Mouse (Mus musculus): Measurements from ENCODE around the gene Reln.

Gene Reln

DNA sequence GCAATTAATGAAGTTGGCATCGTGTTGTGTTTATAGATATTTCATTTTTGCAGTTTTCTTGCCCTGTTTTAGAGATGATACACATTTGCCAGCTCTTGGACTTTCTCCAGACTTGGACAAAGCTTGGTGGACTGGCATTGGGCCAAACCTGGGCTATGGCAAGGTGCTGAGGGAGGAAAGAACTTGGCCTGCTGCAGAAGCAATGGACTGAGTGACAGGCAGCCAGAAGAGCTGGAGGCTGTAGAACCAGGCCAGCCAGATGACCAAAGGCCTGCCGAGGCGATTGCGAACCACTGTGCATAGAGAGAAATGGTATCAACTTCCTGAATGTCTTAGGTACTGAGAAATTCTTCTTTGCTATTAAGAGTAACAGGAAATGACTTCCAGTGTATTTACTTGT, 318.8 kb downstream of the Reln start:
- no peak for DNase-seq (ENCODE audit: extremely low spot score, low read depth, low spot score)

DNA sequence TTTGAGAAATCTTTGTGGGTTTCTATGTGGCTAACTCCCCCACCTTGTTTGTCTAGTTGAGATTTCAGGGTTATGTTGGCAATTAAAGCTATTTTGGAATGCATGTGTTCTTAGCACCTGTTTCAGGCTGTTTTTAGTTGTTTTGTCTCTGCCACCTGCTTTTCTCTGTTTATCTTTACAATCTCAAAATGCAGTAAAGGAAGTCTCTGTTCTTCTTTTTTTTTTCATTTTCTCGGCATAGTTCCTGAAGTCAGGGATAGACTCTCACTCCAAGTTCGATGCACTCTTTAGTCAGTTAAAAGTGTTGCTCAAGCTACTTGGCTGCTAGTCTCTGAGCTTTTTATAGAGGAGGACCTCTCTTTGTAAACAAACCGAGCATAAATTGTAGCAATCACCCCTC, 320.4 kb downstream of the Reln start:
- DNase-seq (ENCODE audit: extremely low spot score, low read depth, low spot score): no peak

DNA sequence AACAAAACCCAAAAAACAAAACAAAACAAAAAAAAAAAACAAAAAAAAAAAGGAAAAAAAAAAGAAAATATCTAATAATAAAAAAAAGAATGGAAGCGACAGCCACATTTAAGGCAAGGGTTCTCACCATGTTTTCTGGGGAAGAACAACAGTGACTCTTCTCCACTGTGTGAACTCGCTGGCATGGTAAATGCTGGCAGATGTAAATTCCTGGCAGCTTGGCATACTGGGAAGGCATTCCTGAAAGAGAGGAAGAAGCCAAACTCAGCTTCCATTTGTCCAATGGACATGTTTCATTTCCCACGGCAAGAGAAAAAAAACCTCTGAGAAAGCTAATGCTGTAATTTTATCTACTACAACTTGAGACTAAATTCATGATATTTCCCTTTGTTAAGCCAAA, 326.6 kb downstream of the Reln start:
- no peak for DNase-seq (ENCODE audit: extremely low spot score, low read depth, low spot score)

DNA sequence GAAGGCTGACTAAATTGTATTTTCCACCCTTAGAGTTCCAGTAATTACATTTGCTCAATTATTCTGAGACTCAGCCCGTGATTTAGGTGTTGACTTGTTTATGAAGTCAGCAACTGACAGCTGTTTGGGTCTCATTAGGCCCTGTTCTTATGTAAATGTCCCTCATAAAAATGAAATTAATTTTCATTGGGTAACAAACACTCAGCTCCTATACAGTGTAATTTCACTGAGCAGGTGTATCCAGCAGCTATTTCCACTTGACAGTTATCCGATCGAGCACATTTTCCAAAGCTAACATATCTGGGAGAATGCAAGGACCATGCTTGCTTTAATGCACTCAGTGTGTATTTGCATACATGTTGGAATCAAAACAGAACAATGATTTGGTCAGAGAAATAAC, 330.0 kb downstream of the Reln start:
- no peak for DNase-seq (ENCODE audit: extremely low spot score, low read depth, low spot score)

DNA sequence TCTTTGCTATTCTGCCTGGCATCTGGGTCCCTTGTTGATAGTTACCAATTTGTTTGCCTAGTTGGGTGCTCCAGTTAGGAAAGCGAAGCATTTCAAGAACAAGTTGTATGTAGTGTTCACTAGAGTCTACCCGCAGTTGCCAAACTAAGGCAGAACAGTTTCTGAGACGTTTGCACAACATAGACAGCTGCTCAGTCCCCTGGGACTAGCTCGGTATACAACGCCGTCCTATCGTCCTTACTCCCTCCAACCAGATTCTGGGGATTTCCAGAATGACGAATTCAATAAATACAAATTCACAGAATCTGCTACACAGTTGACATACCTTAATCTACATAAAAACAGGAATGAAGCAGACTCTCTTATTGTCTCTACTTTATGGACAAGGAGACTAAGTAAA, 335.4 kb downstream of the Reln start:
- DNase-seq (ENCODE audit: extremely low spot score, low read depth, low spot score): no peak

DNA sequence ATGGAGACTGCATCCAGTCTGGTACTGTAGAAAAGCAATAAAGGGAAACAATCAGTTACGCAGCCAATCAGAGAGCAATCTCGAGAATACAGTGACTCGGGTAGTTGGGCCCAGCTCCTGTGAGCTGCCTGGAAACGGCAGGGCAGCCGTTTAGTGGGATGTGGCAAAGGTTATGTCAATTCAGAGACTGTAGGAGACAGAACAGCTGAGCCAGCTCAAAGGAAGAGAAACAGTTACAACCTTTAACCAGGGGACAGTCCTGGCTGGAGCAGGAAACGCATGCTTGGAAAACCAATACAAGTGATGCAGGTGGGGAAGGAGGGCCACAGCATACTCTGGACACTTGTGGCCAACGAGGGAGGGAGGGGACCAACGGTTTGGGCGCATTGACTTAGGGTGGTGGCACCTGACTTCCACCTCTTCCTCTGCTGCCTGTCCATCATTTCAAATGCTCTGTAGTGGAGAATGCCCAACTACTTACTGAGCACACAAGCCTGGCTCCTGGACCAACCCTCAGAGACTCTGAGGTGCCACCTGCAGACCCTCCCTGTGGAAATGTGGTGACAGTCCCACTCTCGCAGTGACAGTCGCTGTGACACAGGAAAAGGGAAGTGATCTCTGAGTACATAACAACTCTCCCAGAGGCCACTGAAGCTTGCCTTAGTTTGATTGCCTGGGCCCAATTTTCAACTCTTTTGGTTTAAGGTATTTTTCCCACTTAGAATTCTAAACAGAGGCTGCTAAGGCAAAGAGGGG, 337.0 kb downstream of the Reln start:
- DNase-seq (ENCODE audit: extremely low spot score, low read depth, low spot score): no peak

DNA sequence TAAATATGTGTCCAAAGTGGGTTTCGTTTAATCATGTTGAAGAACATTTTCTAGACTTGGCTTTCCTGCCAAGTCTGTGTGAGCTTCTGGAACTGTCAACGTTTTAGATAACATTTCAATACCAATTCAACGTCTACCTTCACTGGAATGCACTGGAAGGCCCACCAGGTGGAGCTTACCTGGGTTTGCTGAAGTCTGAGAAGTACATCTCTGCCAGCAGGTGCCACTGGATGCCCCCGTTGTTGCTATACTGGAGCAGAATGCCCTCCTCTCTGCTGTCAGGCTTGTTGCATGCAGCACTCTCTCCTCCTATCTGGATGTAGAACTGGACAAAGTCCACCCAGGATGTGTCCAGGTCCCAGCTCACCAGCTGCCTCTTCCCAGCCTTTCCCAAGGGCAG, 340.6 kb downstream of the Reln start:
- DNase-seq (ENCODE audit: extremely low spot score, low read depth, low spot score): no peak

DNA sequence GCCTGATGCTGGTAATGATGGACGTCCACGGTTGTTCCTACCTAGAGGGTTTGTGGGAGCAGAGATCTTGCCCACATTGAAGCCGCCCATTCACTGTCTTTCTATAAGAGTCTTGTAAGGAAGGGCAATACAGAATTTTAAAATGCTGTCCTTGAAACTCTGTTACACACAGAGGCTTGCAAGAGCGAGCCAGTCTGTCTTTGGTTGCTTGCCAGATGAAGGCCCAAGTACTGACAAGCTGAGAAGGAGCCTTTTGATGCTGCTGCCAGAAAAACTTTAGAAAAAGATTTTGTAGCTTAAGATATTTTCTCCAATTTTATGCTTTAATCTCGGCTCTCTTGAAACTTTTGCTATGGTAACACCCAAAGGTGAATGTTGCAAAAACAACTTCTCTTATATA, 356.8 kb downstream of the Reln start:
- no peak for DNase-seq (ENCODE audit: extremely low spot score, low read depth, low spot score)

DNA sequence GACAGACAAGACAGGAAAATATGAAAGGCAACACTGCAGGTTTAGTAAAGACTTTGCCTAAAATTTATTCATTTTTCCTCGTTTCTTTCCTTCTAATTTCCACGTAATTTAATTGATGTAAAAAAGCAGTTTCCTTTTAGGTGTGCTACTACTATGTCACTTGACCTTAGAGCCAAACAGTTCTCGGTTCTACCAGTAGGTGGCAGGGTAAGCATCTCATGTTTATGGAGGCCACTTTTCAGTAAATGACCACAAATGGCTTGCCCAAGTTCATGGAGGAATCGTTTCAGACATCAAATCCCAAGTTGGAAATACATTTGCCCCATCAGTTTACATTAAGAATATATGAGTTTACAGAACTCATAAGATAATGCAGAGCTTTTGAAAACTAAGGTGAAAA, 358.2 kb downstream of the Reln start:
- peak; percentile 56 for DNase-seq (ENCODE audit: extremely low spot score, low read depth, low spot score)

DNA sequence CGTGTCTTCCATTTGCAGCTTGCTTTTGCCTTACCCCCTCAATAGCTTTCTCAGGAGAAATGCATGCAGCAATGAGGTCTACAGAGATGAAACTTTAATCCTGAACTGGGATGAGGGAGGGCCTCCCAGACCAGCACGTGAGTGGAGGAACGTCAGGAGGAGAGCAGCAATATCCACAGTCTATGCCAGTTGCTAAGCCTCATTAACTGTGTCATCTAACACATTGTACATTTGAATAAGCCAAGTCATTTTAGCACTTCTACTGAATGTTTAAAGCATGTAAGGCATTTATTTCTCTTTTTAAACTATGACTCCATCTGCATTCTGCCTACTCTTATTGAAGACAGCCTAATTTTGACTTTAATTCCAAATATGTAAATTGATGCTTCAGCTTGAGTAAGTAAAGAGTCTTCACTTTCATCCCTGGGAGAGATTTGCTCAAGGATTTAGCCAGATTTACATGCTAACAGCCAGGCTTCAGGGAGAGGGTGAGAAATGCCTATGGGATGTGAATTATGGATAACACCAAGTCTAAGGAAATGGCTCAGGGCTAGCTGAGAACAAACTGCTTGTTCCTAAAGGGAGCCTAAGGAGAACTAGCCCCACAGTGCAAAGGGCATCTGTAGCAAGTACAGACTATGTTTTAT, 361.4 kb downstream of the Reln start:
- DNase-seq (ENCODE audit: extremely low spot score, low read depth, low spot score): no peak

DNA sequence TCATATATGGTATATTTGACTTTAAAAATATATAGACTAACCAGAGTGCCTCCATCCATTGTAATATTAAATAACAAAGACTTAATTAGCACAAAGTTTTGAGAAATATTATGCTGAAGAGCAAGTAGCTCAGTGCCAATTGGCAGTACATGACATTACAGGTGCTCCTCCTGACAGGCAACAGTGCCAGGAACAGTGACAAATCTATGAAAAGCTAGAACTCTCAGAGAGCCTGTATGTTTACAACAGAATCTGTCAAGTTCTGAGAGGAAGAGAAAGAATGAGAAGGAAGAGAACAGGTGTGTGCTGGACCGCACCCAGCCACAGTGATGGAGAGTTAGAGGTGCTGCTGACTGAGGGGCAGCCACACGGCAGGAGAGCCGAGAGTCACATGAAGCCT, 363.3 kb downstream of the Reln start:
- no peak for DNase-seq (ENCODE audit: extremely low spot score, low read depth, low spot score)

DNA sequence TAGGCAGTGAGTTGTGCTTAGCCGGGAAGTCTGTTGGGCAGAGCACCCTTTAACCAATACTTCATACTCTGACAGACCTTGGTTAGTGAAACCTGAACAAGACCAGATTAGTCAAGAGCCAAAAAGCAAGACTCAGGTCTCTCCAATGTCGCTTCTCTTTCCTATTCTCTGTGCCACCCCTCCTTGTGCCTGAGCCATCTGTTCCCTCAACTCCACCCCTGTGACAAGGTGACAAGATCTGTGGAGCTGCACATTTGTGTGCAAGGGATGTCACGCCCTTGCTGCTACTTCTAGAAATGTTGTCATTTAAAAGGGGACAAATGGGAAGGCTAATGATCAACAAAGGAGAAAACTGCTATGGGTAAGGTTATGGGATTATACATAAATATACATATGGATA, 364.0 kb downstream of the Reln start:
- no peak for DNase-seq (ENCODE audit: extremely low spot score, low read depth, low spot score)

DNA sequence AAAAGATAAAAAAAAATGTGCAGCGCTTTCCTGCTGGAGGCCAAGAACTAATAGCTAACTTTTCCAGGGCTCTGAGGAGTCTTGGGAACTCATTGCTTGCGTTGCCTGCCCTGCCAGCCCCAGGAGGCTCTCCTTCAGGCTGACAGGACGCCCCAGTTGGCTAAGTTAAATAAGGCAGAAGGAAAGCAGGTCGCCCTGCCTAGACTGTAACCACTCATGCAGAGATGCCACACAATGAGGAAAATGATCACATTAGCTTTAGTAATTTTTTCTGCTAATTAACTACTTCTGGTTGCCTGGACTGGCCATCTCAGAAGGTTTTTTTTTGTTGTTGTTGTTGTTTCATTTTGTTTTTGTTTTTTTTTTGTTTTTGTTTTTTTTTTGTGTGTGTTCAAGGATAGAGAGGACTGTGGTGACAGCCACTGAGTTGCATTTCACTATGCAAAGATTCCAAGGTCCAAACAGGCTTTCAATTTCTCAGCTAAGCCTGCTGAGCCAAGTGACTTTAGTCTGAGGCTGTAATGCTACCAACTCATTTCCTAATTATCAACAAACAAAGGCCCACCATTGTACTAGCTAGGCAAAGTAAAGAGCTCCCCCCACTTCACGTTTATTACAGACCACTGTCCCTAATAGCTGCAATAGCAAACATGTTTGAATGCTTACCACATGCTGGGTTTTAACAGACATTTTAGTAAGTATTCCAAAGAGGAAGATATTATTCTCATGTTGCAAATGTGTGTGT, 371.1 kb downstream of the Reln start:
- no peak for DNase-seq (ENCODE audit: extremely low spot score, low read depth, low spot score)

DNA sequence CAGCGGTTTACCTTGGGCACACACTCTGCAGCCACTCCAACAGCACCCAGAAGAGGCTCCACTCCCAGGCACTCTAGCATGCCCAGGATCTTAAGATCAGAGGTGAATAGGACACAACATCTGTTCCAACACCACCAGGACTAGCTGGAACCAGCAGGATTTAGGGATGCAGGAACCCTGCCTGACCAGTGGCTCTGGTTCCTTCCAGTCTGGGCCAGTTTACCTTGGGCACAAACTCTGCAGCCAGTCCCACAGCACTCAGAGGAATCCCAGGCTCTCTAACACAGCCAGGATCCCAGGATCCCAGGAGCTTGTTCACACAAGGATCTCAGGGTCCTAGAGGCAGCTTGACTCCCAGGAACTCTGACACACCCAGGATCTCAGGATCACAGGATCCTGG, 382.7 kb downstream of the Reln start:
- DNase-seq (ENCODE audit: extremely low spot score, low read depth, low spot score): no peak

DNA sequence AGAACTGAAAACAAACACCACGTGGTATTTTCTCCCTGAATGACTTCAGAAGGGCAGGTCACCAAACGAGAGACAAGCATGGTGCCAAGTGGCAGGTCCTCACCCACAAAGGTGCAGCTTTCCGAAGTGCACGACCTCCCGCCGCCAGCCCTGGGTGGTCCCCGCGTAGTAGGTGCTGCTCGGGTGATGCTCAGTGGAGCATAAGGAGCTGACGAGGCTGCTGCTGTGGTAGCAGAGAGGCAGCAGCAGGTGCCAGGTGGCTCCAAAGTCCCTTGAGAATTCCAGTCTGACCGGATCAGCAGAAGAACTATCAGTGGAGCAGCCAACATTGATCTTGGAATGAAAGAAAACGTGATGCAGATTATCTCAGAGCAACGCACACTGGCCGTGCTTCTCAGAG, 384.4 kb downstream of the Reln start:
- no peak for DNase-seq (ENCODE audit: extremely low spot score, low read depth, low spot score)

DNA sequence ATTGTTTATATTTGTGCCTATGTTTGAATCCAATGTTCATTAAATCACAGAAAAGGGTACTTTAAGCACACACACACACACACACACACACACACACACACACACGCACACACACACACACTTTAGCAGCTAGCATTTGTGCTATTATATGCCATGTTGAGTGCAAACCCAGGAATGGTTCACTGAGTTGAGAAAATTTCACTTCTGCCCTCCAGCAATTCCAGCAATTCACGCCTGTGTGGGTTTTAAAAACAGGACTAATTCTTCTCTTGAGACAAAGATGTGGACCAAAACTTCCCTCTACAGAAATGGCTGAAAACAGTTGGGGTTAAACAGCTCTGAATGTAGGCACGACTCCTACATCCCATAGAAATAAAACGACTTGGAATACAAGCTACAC, 386.9 kb downstream of the Reln start:
- no peak for DNase-seq (ENCODE audit: extremely low spot score, low read depth, low spot score)

DNA sequence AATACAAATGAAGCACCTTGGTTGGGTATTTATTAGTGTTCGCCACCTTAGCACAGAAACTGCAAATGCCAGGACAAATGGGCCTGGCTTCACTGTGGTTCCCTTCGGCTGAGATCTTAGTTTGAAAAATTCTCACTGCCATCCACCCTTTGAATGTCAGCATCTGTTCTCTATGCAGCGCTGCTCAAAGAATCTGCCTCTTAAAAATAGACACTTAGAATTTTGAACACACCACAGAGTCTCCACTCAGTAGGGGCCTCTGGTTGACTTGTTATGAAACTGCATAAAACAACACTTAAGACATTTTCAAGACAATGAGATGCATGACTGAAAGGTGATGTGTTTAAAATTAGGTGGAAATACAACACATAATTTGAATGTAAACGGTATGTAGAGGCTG, 387.4 kb downstream of the Reln start:
- DNase-seq (ENCODE audit: extremely low spot score, low read depth, low spot score): no peak

DNA sequence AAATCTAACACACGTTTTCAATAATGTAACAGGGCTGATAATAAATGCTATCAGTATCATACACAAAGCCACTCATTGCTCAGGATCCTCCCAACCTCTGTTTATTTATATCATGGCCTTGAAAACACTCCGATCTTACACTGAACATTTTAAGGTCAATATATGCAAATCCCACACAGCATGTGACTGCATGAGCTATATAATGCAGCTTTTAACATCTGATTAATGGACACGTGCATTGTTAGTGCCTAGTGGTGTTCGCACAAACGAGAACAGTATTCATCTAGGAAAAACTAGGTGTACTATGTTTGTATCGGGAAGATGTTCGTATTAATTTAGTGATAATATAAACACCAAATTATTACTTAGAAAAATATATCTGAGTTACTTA, 395.0 kb downstream of the Reln start:
- no peak for DNase-seq (ENCODE audit: extremely low spot score, low read depth, low spot score)

DNA sequence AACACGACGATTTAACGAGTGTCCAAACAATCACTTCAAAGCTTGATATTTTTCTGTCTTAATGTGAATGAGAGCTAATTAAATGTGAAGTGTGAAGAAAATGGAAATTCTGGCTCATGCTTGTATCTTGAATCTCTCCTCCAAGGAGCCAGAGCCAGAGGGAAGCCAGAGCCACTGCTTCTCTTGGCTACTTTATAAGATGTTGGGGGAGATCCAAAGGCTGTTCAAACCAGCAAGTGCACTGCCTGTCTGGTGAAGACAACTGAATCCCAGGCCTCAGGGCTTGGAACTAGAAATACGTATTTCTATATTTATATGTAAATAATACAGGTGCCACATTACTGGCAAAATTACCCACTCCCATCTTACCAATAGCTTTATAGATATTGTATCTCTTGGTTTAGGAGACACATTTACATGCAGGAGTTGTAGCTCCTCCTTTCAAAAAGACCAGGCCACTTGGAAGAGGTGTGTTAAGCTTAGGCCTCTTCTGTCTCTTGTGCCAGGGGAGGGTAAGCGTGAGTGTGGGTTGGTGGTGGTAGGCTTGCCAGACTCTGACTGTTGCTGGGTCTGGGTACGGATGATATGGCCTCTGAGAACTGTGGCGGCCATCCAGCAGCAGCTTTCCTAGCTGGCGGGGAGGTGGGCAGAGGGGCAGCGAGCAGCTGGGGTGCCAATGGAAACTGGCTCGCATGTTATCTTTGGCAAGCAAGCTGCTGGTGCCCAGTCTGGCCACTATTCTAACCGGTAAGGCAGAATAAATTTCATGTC, 395.6 kb downstream of the Reln start:
- DNase-seq (ENCODE audit: extremely low spot score, low read depth, low spot score): no peak

DNA sequence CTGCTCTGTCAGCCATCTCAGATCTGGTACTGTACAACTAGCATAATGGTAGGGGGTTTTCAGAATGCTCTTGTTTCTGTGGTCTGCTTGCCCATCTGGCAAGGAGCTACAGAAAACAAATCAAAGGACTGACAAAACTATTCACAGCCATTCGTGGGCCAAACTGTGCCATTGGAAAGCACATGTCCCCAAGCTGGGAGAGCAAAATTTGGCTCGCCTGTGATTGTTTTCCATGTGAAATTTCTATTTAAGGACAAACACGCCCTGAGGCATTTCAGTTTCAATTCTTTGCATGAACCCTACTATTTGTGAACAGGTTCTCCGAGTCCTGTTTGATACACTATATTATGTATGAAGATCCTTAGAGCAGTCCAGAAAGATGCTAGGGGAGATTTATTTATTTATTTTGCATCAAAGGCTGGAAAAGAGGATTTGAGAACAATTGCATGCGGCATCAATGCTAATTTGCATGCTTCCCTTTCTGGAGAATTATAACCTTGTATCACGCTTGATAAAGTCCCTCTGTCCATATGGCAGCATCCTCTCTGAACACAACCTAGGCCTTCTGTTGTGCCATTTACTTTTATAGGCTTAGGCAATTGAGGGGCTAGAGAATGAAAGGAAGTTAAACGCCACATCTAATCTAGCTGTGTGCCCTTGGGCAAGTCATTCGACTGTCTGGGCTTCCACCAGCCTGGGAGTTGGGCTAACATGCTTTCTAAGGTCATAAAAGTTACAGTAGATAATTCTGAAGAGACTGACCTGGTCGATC, 396.7 kb downstream of the Reln start:
- DNase-seq (ENCODE audit: extremely low spot score, low read depth, low spot score): no peak

DNA sequence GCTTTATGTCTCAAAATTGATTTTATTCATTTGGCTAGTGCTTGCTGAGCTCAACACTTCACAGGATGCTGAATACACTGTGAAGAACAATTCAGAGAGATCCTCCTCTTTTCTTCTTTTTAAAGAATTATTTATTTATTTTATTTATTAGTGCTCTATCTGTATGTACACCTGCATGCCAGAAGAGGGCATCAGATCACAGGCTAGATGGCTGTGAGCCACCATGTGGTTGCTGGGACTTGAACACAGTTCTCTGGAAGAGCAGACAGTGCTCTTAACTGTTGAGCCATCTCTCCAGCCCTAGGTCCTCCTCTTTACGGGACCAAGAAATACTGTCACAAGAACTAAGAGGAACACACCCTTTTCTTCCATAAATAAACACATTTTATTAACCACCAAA, 399.9 kb downstream of the Reln start:
- DNase-seq (ENCODE audit: extremely low spot score, low read depth, low spot score): no peak

All from hindlimb bud, embryonic 11.5 days (tissue).